Mouse (Mus musculus) liver, adult 2 months (tissue): ENCODE data around the gene Gm10521. TPM values are rescaled to one million over a fixed set of nuclear protein-coding genes. Genes with fewer than 3 reads are reported as not detected.

ENCODE experiments used
- DNase-seq: peaks from one replicate; pipeline ENCODE4 v3.0.0-alpha.2; 2011; ENCODE audit warnings: low read depth, low spot score; ENCODE audit errors: extremely low read depth
- H3K27ac ChIP-seq: fragments of 200-500 bp; replicated peaks from 2 replicates; pipeline ENCODE4 v1.5.1; 2012; ENCODE audit warnings: low read depth, mild to moderate bottlenecking, control low read depth, inconsistent platforms, low read length; ENCODE audit not compliant: insufficient read depth
- H3K27me3 ChIP-seq: fragments of 200-500 bp; 2 replicates; pipeline ENCODE4 v1.6.1; 2012; ENCODE audit warnings: mild to moderate bottlenecking, moderate library complexity, low read length, inconsistent platforms; ENCODE audit not compliant: control insufficient read depth, insufficient read depth
- H3K36me3 ChIP-seq: fragments of 200-500 bp; 2 replicates; pipeline ENCODE4 v1.6.1; 2012; ENCODE audit warnings: low read length, inconsistent platforms; ENCODE audit not compliant: control insufficient read depth, insufficient read depth
- H3K4me1 ChIP-seq: fragments of 200-500 bp; 2 replicates; pipeline ENCODE4 v1.6.1; 2011; ENCODE audit warnings: low read length; ENCODE audit not compliant: control insufficient read depth, insufficient read depth
- H3K4me3 ChIP-seq: fragments of 200-500 bp; 2 replicates; pipeline ENCODE4 v1.5.1; 2011; ENCODE audit warnings: low read depth, mild to moderate bottlenecking, control low read depth, low read length, moderate library complexity; ENCODE audit not compliant: insufficient read depth
- H3K79me2 ChIP-seq: fragments of 200-500 bp; 2 replicates; pipeline ENCODE4 v1.6.1; 2012; ENCODE audit warnings: inconsistent platforms, mild to moderate bottlenecking, low read length, moderate library complexity; ENCODE audit not compliant: control insufficient read depth, insufficient read depth
- H3K9ac ChIP-seq: fragments of 200-500 bp; 2 replicates; pipeline ENCODE4 v1.6.1; 2012; ENCODE audit warnings: low read depth, mild to moderate bottlenecking, control low read depth, inconsistent platforms, low read length
- CTCF ChIP-seq: fragments of 200-500 bp; IDR thresholded peaks from 2 replicates; pipeline ENCODE4 v1.5.1; 2011; ENCODE audit warnings: low read depth, low read length, control low read depth
- POLR2A ChIP-seq: fragments of 200-500 bp; IDR thresholded peaks from 2 replicates; pipeline ENCODE4 v1.6.1; 2011; ENCODE audit warnings: low read length, control low read depth; ENCODE audit not compliant: insufficient read depth; ENCODE audit errors: extremely low read depth
- WGBS: fragments of 180-500 bp; shearing (Covaris S2); methylation state at CpG from one replicate; pipeline ENCODE4 v1.1.7; 2018; 5-methylcytosine and 5-hydroxymethylcytosine counted together
- polyA plus RNA-seq: library from polyadenylated mRNA; depleted of rRNA; stranded (reverse); fragments of >200 nt; gene quantifications from 2 replicates; pipeline ENCODE4 v1.2.3, GENCODE M21; 2012
- total RNA-seq: library from RNA; depleted of rRNA; stranded (reverse); fragments of >200 nt; gene quantifications from 2 replicates; pipeline ENCODE4 v1.2.3, GENCODE M21; 2014

The Gm10521 gene
- total and polyA plus RNA-seq, 2 experiments = 0.37 to 0.38 TPM

- TF ChIP-seq CTCF = no peak
- TF ChIP-seq POLR2A = no peak
- H3K9ac ChIP-seq = no peak overlapping the region
- H3K4me1 ChIP-seq = no peaks in the 10 kb centered on the region
- no peak overlapping the region for H3K27ac ChIP-seq
- H3K4me3 ChIP-seq = no peak overlapping the region
- no peaks in the 10 kb centered on the region for H3K79me2 ChIP-seq
- H3K27me3 ChIP-seq = no peaks in the 10 kb centered on the region
- 79% methylated on average over 6 of the region's 6 CpGs for WGBS
- DNase-seq = no peak
- no peaks in the 10 kb centered on the region for H3K36me3 ChIP-seq
These were observed 24.5 kb downstream of the Gm10521 start for GRCm38 (mm10) chr1:171919901-171920510.

- Histone ChIP-seq H3K27ac (no peak overlapping the region), H3K9ac (no peak overlapping the region), H3K27me3 (no peaks in the 10 kb centered on the region), H3K4me1 (no peaks in the 10 kb centered on the region), H3K4me3 (no peak overlapping the region), H3K79me2 (no peaks in the 10 kb centered on the region), H3K36me3 (no peaks in the 10 kb centered on the region)
- WGBS = 83% methylated on average over 9 of the region's 9 CpGs
- TF ChIP-seq POLR2A (no peak), CTCF (no peak)
- no peak for DNase-seq
These were observed 25.6 kb downstream of the Gm10521 start for GRCm38 (mm10) chr1:171920989-171921621.

- H3K9ac ChIP-seq = no peak overlapping the region
- no peak overlapping the region for H3K4me3 ChIP-seq
- H3K4me1 ChIP-seq = no peaks in the 10 kb centered on the region
- TF ChIP-seq CTCF (no peak), POLR2A (no peak)
- 87% methylated on average over 2 of the region's 2 CpGs for whole genome bisulfite sequencing
- H3K79me2 ChIP-seq = no peaks in the 10 kb centered on the region
- H3K27me3 ChIP-seq = no peaks in the 10 kb centered on the region
- H3K36me3 ChIP-seq = no peaks in the 10 kb centered on the region
- DNase-seq = no peak
- no peak overlapping the region for H3K27ac ChIP-seq
These were observed 26.2 kb downstream of the Gm10521 start for GRCm38 (mm10) chr1:171921641-171922040.

- DNase-seq = no peak
- Histone ChIP-seq H3K9ac (no peak overlapping the region), H3K27ac (no peak overlapping the region), H3K4me1 (no peaks in the 10 kb centered on the region), H3K79me2 (no peaks in the 10 kb centered on the region), H3K4me3 (no peak overlapping the region), H3K27me3 (no peaks in the 10 kb centered on the region), H3K36me3 (no peaks in the 10 kb centered on the region)
- WGBS = 90% methylated on average over 5 of the region's 5 CpGs
- TF ChIP-seq CTCF = no peak
- TF ChIP-seq POLR2A = no peak
These were observed 27.4 kb downstream of the Gm10521 start for GRCm38 (mm10) chr1:171922844-171923243.

GRCm38 (mm10) chr1:171924900-171925299, 29.4 kb downstream of the Gm10521 start:
- 76% methylated on average over 3 of the region's 3 CpGs for WGBS
- Histone ChIP-seq H3K27me3 (no peaks in the 10 kb centered on the region), H3K4me1 (no peaks in the 10 kb centered on the region), H3K36me3 (no peaks in the 10 kb centered on the region), H3K9ac (no peak overlapping the region), H3K27ac (no peak overlapping the region), H3K79me2 (no peaks in the 10 kb centered on the region), H3K4me3 (no peak overlapping the region)
- no peak for TF ChIP-seq POLR2A
- no peak for TF ChIP-seq CTCF
- DNase-seq = no peak

GRCm38 (mm10) chr1:171933851-171934250, 38.4 kb downstream of the Gm10521 start:
- H3K27me3 ChIP-seq = no peaks in the 10 kb centered on the region
- TF ChIP-seq CTCF (no peak), POLR2A (no peak)
- no peak overlapping the region for H3K4me3 ChIP-seq
- H3K27ac ChIP-seq = no peak overlapping the region
- 30% methylated on average over 3 of the region's 3 CpGs for WGBS
- H3K4me1 ChIP-seq = no peaks in the 10 kb centered on the region
- H3K36me3 ChIP-seq = no peaks in the 10 kb centered on the region
- DNase-seq = no peak
- H3K9ac ChIP-seq = no peak overlapping the region
- no peaks in the 10 kb centered on the region for H3K79me2 ChIP-seq
